Mouse (Mus musculus): ENCODE results near the gene Slc25a30.

DNA sequence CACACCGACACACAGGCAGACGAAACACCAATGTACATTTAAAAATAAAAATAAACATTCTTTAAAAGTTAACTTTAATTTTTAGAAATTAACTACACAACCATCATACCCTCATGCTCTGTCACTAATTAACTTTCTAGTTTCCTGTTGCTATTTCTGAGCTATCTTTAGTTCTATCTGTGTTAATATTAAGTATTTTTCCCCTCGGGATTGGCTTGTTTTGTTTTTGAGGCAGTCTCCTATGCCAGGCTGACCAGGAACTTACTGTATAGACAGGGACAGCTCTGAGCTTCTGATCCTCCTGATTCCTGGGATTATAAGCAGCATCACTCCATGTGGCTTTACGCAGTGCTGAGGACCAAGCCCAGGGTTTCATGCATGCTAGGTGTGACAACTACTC lies 6.9 kb downstream of the Slc25a30 start:
- TF ChIP-seq CTCF (IDR thresholded peaks at IDR 0.05; ENCODE audit: low read depth) (no peak), EP300 (IDR thresholded peaks at IDR 0.05; ENCODE audit: low read depth) (no peak)

All from liver, embryonic 14.5 days (tissue).